Mouse (Mus musculus): ENCODE measurements at regions not wholly inside any gene's neighbourhood (a gene's known extent, or its start where the extent isn't known, plus 50 kb on each side); places are given as distances from the start of the nearest gene placed in this dataset.

DNA sequence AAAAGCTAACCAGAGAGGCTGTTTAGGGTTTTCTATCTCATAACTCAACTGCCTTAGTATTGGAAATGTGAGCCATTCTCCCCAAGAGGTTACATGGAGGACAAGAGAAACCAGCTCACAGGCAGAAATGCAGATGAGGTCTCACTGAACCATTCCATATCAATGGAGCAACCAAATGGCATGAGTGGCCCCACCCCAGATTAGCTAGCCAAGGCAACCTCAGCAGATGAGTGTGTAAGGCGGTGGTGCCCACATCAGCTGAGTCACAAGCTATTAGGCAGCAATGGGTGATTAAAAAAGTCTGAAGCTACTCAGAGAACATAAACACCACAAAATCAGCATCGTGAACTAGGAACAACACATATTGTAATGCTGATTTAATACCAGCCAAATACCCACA lies 133.2 kb downstream of the Lpin1 start:
- Histone ChIP-seq H3K27me3 (ENCODE audit: control insufficient read depth, insufficient read depth, low read length, poor library complexity, severe bottlenecking) (no peaks in the 10 kb centered on the region), H3K36me3 (ENCODE audit: control insufficient read depth, insufficient read depth, low read length, poor library complexity, severe bottlenecking) (no peaks in the 10 kb centered on the region)
- DNase-seq (ENCODE audit: low read depth, low spot score): no peak

DNA sequence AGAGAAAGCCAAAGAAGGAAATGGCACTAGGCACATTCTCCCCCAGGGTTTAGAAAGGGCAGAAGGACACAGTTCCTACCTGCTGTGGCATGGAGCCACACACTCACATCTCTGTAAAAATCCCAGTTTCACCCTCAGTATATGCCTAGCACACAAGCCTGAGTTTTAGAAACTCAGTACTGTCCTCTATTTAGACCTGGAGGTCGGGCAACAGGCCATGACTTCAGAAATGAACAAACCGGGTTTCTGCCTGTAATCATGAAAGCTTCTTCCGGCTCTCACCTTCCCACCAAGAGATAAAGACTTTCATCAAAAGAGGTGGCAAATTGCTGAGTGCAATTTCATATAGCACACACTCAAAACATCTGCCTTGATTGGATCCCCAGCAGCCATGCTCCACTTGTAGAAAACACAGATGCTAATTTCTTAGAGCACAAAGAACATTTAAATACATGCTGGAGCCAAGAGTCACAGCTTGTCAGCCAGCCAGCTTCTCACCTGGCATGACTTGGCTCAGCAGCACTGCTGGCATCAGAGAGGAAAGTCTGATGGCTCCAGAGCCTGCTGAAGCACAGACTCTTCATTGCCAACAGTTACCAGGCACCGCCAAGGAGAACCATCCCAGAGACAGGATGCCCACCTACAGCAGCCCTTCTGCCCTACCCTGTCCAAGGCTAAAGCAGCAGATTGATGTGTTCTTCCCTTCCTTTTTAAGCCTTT lies 136.2 kb downstream of the Lpin1 start:
- DNase-seq (ENCODE audit: low read depth, low spot score): no peak
- H3K27me3 ChIP-seq (ENCODE audit: control insufficient read depth, insufficient read depth, low read length, poor library complexity, severe bottlenecking): no peaks in the 10 kb centered on the region
- H3K36me3 ChIP-seq (ENCODE audit: control insufficient read depth, insufficient read depth, low read length, poor library complexity, severe bottlenecking): no peaks in the 10 kb centered on the region

DNA sequence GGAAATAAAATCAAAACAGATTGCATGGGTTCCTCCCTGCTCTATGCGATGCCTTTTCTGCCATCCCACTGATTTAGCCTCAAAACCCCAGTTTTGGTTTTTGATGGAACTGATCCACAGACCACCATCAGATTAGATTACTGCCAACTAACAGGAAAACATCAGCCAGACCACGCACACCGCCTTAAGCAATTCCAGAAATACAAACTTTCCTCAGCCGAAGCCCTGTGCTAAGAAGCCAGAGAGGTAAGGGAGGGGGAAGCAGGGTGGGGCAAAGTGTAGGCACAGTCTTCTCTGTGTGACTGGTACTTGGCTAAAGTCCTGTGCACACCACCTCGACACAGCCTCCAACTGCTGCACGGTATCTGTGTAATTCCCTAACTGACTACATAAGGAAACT lies 153.3 kb downstream of the Lpin1 start:
- no peak for DNase-seq (ENCODE audit: low read depth, low spot score)
- H3K36me3 ChIP-seq (ENCODE audit: control insufficient read depth, insufficient read depth, low read length, poor library complexity, severe bottlenecking): no peaks in the 10 kb centered on the region
- H3K27me3 ChIP-seq (ENCODE audit: control insufficient read depth, insufficient read depth, low read length, poor library complexity, severe bottlenecking): no peaks in the 10 kb centered on the region

DNA sequence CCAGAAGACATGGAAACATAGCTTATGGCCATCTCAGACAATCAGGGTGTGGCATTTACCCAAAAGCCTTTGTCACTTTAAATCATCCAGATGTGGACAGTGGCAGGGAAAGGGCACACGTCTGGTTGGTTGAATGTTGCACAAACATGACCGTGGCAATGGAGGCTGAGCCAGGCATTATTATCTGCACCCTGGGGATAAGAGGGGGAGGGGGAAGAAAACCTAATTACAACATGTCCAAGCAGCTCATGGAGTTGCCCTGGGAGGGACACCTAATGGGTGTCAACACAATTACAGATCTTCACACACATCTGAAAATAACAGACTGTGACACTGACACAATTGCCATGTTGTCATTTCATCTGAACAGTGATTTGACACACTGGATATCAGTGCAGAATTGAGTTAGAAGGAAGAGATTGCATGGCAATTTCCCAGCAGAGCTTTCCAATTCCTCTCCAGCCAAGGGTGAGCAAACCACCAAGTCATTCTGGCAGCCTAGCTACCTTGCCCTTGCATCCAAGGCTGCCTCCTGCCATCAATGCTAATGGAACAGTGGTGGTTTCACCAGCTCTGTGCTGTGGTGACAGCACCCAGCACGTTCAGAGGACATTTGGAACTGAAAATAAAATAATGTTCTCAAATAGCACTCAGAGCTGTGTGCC lies 159.9 kb downstream of the Lpin1 start:
- no peaks in the 10 kb centered on the region for H3K27me3 ChIP-seq (ENCODE audit: control insufficient read depth, insufficient read depth, low read length, poor library complexity, severe bottlenecking)
- no peak for DNase-seq (ENCODE audit: low read depth, low spot score)
- H3K36me3 ChIP-seq (ENCODE audit: control insufficient read depth, insufficient read depth, low read length, poor library complexity, severe bottlenecking): no peaks in the 10 kb centered on the region

DNA sequence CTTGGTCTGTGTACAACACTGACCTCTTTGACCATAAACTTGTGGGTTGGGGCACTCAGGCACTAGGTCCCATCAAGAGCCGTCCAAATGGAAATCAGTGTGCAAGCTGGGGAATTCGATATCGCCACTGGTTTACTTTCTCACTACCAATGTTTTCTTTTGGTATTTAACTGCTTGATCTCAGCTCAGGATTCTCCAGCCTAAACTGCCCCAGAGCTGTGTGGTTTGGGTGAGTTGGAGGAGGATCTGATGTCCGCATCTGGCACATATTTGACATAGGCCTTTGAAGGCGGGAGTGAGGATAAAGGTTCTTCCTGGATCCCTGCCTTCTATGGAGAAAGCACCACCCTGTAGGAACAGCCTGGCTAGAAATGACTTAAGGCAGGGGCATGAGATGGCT lies 172.0 kb downstream of the Lpin1 start:
- no peak for DNase-seq (ENCODE audit: low read depth, low spot score)
- Histone ChIP-seq H3K27me3 (ENCODE audit: control insufficient read depth, insufficient read depth, low read length, poor library complexity, severe bottlenecking) (no peaks in the 10 kb centered on the region), H3K36me3 (ENCODE audit: control insufficient read depth, insufficient read depth, low read length, poor library complexity, severe bottlenecking) (no peaks in the 10 kb centered on the region)

DNA sequence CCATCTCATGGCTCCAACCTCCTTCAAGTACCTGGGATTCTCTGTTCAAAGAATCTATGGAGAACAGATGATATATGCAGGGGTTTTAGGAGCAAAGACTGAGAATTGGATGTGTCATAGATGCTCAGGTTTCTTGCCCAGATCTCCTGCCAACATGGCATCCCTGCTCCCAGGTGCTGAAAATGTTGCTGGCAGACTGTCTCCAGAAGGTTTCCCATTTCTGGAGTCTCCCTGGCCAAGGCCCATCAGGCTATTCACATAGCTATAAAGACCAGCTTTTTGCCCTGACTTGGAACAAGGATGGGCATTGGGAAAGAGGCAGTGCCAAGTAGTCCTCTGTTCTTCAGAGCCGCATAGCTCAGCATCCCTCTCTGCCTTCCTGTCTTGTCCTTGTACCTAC lies 173.8 kb downstream of the Lpin1 start:
- Histone ChIP-seq H3K27me3 (ENCODE audit: control insufficient read depth, insufficient read depth, low read length, poor library complexity, severe bottlenecking) (no peaks in the 10 kb centered on the region), H3K36me3 (ENCODE audit: control insufficient read depth, insufficient read depth, low read length, poor library complexity, severe bottlenecking) (no peaks in the 10 kb centered on the region)
- no peak for DNase-seq (ENCODE audit: low read depth, low spot score)

DNA sequence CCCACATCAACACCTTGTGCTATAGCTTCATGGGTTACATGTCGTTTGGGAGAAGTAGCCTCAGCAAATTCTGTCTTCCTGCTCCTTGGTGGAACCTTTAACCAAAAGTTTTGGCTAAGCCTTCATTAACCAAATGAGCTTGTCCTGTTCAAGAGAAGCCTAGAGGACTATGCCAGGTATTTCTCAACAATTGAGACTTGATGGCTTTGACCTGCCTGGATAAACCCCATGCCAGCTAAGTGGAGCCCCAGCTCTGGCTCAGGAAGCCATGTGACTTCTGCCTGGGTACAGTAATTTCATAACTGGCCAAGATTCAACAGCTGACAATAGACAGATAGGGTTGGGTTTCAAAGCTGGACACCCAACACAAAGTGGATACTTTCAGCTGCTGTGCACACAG lies 174.5 kb downstream of the Lpin1 start:
- Histone ChIP-seq H3K27me3 (ENCODE audit: control insufficient read depth, insufficient read depth, low read length, poor library complexity, severe bottlenecking) (no peaks in the 10 kb centered on the region), H3K36me3 (ENCODE audit: control insufficient read depth, insufficient read depth, low read length, poor library complexity, severe bottlenecking) (no peaks in the 10 kb centered on the region)
- no peak for DNase-seq (ENCODE audit: low read depth, low spot score)

DNA sequence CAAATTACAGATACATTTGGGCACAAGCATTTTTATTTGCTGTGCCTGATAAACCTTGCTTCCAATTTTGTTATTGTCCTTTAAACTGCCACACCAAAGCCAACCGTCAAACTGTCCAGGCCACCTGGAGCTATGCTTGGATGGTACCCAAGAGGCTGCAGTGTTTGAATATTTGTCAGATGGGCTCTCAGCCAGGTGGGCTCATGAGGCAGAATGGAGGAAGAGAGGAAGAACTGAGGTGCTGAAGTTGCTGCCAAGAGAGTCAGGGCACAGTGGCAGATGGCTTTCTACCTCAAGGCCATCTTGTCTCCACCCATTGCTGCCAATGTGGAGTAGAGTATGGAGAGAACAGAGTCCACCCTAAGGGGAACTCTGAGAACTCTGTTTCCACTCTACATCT lies 176.0 kb downstream of the Lpin1 start:
- H3K27me3 ChIP-seq (ENCODE audit: control insufficient read depth, insufficient read depth, low read length, poor library complexity, severe bottlenecking): no peaks in the 10 kb centered on the region
- DNase-seq (ENCODE audit: low read depth, low spot score): no peak
- no peaks in the 10 kb centered on the region for H3K36me3 ChIP-seq (ENCODE audit: control insufficient read depth, insufficient read depth, low read length, poor library complexity, severe bottlenecking)

DNA sequence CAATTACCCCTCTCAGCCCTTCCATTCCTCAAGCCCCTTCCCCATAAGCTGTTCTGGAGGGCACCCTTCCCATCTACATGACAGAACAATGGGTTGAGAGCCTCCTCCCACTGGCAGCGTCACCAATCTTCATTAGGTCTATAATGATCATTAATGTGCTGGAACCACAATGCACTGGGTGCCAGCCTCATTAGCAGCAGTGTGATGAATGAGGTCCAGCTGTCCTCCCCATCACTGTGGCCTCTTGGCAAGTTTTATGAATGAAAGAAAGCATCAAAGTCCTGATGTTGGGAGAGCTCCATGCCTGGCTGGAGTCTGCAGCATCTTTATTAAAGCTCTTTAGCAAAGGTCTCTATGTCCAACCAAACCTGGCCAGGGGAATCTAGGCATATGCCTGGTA lies 176.5 kb downstream of the Lpin1 start:
- DNase-seq (ENCODE audit: low read depth, low spot score): no peak
- no peaks in the 10 kb centered on the region for H3K27me3 ChIP-seq (ENCODE audit: control insufficient read depth, insufficient read depth, low read length, poor library complexity, severe bottlenecking)

DNA sequence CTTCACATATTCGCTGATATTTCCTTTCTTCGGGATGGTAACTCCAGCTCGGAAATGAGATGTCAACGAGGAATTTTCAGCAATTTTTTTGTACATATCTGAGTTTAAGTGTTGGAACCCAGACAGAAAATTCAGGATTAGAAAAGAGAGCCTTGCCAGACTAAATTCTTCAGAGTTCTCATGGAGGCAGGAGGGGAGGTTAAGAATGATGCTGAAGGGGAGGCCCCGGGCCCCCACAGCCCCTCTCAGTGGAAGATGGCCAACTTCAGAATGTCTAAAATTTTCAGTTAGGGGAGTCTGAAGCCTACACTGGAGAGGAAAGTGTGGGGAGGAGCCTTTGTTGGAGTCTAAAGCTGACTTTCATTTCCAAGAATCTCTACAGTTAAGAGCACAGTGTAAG lies 184.8 kb downstream of the Lpin1 start:
- DNase-seq (ENCODE audit: low read depth, low spot score): no peak
- Histone ChIP-seq H3K36me3 (ENCODE audit: control insufficient read depth, insufficient read depth, low read length, poor library complexity, severe bottlenecking) (no peaks in the 10 kb centered on the region), H3K27me3 (ENCODE audit: control insufficient read depth, insufficient read depth, low read length, poor library complexity, severe bottlenecking) (no peaks in the 10 kb centered on the region)

More for the DNA sequence above, 176.5 kb downstream of the Lpin1 start:
- H3K36me3 ChIP-seq (ENCODE audit: control insufficient read depth, insufficient read depth, low read length, poor library complexity, severe bottlenecking): no peaks in the 10 kb centered on the region

DNA sequence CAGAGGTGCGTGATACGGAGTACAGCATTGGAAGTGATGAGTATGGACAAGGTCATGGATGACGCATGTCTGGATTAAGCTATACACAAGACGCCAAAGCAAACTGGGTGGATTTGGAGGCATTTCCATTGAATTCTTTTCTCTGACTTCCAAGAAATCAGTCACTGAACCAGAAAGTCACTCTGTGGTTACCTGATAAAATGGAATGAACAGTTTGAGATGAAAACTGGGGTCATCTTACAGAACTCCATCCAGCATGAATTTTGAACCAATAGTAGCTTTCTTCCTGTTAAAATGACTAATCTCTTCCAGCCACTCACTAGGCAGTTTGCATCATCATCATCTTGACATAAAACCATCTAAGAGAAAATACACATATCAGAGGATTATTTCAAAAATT lies 186.2 kb downstream of the Lpin1 start:
- no peak for DNase-seq (ENCODE audit: low read depth, low spot score)
- Histone ChIP-seq H3K27me3 (ENCODE audit: control insufficient read depth, insufficient read depth, low read length, poor library complexity, severe bottlenecking) (no peaks in the 10 kb centered on the region), H3K36me3 (ENCODE audit: control insufficient read depth, insufficient read depth, low read length, poor library complexity, severe bottlenecking) (no peaks in the 10 kb centered on the region)

DNA sequence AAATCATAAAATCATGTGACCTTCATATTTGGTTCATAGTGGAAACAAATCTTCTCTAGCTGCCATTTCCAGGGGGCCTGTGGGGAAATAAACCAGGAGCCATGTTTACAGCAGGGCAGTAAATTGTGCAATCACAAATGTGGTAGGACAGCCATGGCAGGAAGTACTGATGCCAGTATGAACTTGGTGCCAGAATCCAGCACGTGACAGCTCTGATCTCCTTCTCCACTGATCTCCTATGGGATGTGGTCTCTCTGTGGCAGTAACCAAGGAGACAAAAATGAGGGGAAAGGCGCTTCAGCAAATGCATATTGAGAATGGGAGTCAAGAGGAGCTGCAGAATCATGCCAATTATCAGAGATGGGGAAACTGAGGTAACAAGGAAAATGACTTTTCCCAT lies 215.0 kb downstream of the Lpin1 start:
- DNase-seq (ENCODE audit: low read depth, low spot score): no peak
- Histone ChIP-seq H3K36me3 (ENCODE audit: control insufficient read depth, insufficient read depth, low read length, poor library complexity, severe bottlenecking) (no peaks in the 10 kb centered on the region), H3K27me3 (ENCODE audit: control insufficient read depth, insufficient read depth, low read length, poor library complexity, severe bottlenecking) (no peaks in the 10 kb centered on the region; the same call in 1 of the 2 replicates)

DNA sequence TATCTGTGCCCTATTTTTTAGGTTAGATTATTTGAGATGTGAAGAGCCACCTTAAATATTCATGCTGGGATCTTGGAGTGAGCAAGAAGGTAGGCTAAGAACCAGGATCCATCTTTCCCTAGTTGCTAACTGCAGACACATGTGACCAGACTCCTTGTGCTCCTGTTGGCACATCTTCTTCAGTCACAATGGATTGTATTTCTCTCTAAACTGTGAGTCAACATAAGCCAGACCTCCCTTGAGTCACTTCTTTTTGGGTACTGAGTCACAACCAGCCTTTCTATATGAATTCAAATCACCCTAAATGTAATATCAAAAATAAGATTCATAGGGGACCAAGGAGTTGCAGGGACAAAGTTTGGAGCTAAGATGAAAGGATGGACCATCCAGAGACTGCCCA lies 217.9 kb downstream of the Lpin1 start:
- DNase-seq (ENCODE audit: low read depth, low spot score): no peak
- H3K27me3 ChIP-seq (ENCODE audit: control insufficient read depth, insufficient read depth, low read length, poor library complexity, severe bottlenecking): no peaks in the 10 kb centered on the region; the same call in 1 of the 2 replicates
- H3K36me3 ChIP-seq (ENCODE audit: control insufficient read depth, insufficient read depth, low read length, poor library complexity, severe bottlenecking): no peaks in the 10 kb centered on the region

DNA sequence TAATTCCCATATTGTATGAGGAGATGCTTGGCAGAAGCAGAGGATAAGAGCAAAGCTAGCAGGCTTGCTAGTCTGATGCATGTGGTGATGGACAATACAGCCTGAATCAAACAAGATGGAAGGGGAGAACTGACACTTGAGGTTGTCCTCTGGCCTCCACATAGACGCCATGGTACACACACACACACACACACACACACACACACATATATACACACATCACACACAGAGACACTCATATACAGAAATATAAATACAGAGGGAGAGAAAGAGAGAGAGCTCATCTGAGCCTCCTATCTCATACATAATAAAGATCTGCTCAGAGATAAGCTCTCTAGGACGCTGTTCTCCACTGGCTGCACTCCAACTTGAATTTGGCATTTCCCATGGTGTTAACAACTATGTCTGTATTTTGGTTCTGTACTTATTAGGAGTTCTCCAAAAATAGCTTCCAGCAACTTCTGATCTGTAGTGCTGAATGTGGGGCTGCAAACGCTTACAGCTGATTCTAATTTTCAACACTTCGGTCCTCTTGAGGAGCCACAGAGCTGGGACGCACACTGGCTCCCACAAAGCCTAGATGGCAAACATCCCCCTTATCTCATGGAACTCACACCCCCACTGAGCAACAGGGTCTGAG lies 219.0 kb downstream of the Lpin1 start:
- Histone ChIP-seq H3K36me3 (ENCODE audit: control insufficient read depth, insufficient read depth, low read length, poor library complexity, severe bottlenecking) (no peaks in the 10 kb centered on the region), H3K27me3 (ENCODE audit: control insufficient read depth, insufficient read depth, low read length, poor library complexity, severe bottlenecking) (no peaks in the 10 kb centered on the region; the same call in 1 of the 2 replicates)
- DNase-seq (ENCODE audit: low read depth, low spot score): no peak

DNA sequence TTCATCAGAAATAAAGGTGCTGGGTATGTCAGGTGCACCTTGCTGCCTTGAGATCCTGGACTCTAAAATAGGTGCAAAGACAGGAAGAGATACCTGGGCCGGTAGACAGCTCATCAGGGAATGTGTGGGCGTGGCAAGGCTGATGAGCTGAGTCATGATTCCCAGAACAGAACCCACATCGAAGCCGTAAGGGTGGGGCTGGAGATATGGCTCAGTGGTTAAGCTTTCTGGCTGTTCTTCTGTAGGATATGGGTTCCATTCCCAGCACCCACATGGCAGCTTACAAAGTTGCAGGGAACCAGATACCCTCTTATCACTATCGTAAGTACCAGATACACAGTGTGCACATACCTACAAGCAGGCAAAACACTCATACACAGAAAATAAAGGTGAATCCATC lies 219.6 kb downstream of the Lpin1 start:
- DNase-seq (ENCODE audit: low read depth, low spot score): no peak
- Histone ChIP-seq H3K27me3 (ENCODE audit: control insufficient read depth, insufficient read depth, low read length, poor library complexity, severe bottlenecking) (no peaks in the 10 kb centered on the region), H3K36me3 (ENCODE audit: control insufficient read depth, insufficient read depth, low read length, poor library complexity, severe bottlenecking) (no peaks in the 10 kb centered on the region)

Data from splenic B cell, adult 2 months (primary cell).